Mouse (Mus musculus) myocyte (in vitro differentiated cells): Measurements from ENCODE around the gene Wdr77.

Source experiments
- CEBPB ChIP-seq: IDR thresholded peaks from 2 replicates; pipeline ENCODE4 v1.6.1; 2011; ENCODE audit warnings: mild to moderate bottlenecking, moderate library complexity; ENCODE audit not compliant: poor library complexity, insufficient read depth, severe bottlenecking
- POLR2A ChIP-seq: IDR thresholded peaks from one replicate; pipeline ENCODE4 v1.6.1; 2011; ENCODE audit warnings: low read depth, mild to moderate bottlenecking, control low read depth, moderate library complexity; ENCODE audit not compliant: insufficient read length
- USF1 ChIP-seq: IDR thresholded peaks from one replicate; pipeline ENCODE4 v1.6.1; 2011; ENCODE audit warnings: low read depth, mild to moderate bottlenecking, control low read depth, moderate library complexity

- TF ChIP-seq POLR2A = no peak
- TF ChIP-seq CEBPB = no peak
- TF ChIP-seq USF1 = no peak
Observed at GRCm38 (mm10) chr3:105971831-105972446, 12.8 kb downstream of the Wdr77 start.
